Comparison of ENCODE assay signal across 8 mouse cellular contexts in genomic region chr16:96151551-96151950, GRCm38 (mm10). TPM values are rescaled to one million over a fixed set of nuclear protein-coding genes. Genes with fewer than 3 reads are reported as not detected.
A peak's percentile ranks its signal among the peaks of the same experiment; 100 is the strongest.
DNase-seq lines count a peak whose midpoint lies in the region; ATAC-seq and TF ChIP-seq lines count a peak whose summit lies in the region.

No protein-coding gene starts in this region.

- TF ChIP-seq CTCF in E14TG2a.4 (conservative IDR thresholded peaks at IDR 0.05; ENCODE audit: low read length), result peak; percentile 75

- no peaks in the 10 kb centered on the region for H3K27me3 ChIP-seq in E14TG2a.4 (ENCODE audit: insufficient read depth, low read length)
- H3K27me3 ChIP-seq in forebrain, embryonic 12.5 days, result no peaks in the 10 kb centered on the region
- H3K27me3 ChIP-seq in lung, embryonic 16.5 days (ENCODE audit: control insufficient read depth, insufficient read depth, low read depth, low read length), result no peaks in the 10 kb centered on the region

- ATAC-seq in forebrain, embryonic 12.5 days (ENCODE audit: low FRiP score), result peak; percentile 76
- ATAC-seq in lung, embryonic 16.5 days (ENCODE audit: low read depth), result peak; percentile 49; the same call in 1 of the 2 replicates

- DNase-seq in brain, adult 2 months (ENCODE audit: low read depth, low spot score), result peak; percentile 86
- peak; percentile 82 to 90 for DNase-seq in heart, postnatal 10 days
- DNase-seq in kidney, postnatal 36 days, result peak; percentile 72 to 93
- peak; percentile 39 for DNase-seq in retina, adult 2 months (ENCODE audit: low read depth, low spot score)
- peak; percentile 72 for DNase-seq in thymus, postnatal 25 days

- H3K36me3 ChIP-seq in E14TG2a.4 (ENCODE audit: insufficient read depth, low read length), result peaks cover 66% of the 10 kb centered on the region
- peaks cover 38% of the 10 kb centered on the region for H3K36me3 ChIP-seq in forebrain, embryonic 12.5 days (replicated peaks)
- no peaks in the 10 kb centered on the region for H3K36me3 ChIP-seq in lung, embryonic 16.5 days (ENCODE audit: control insufficient read depth, insufficient read depth, low read length)

- no peak overlapping the region for H3K4me3 ChIP-seq in E14TG2a.4 (replicated peaks; ENCODE audit: low read length)
- no peak overlapping the region for H3K4me3 ChIP-seq in forebrain, embryonic 12.5 days (replicated peaks)
- no peak overlapping the region for H3K4me3 ChIP-seq in lung, embryonic 16.5 days (ENCODE audit: low read length)

- no peak overlapping the region for H3K27ac ChIP-seq in forebrain, embryonic 12.5 days
- no peak overlapping the region for H3K27ac ChIP-seq in lung, embryonic 16.5 days (ENCODE audit: low read length)

- intact Hi-C loops in heart, postnatal 10 days (cut with DNase I), result loop anchor here (1.0 to 5.0 kb wide), 3 partner anchors 107 to 191 kb away; no protein-coding TSS in a partner anchor

- no peak overlapping the region for H3K9ac ChIP-seq in forebrain, embryonic 12.5 days
- no peak overlapping the region for H3K9ac ChIP-seq in lung, embryonic 16.5 days (ENCODE audit: low read length)

- H3K4me1 ChIP-seq in E14TG2a.4 (replicated peaks; ENCODE audit: low read depth, low read length), result peaks cover 93% of the 10 kb centered on the region
- peaks cover 7% of the 10 kb centered on the region for H3K4me1 ChIP-seq in forebrain, embryonic 12.5 days
- no peaks in the 10 kb centered on the region; the same call in 1 of the 2 replicates for H3K4me1 ChIP-seq in lung, embryonic 16.5 days (replicated peaks; ENCODE audit: control insufficient read depth, insufficient read depth, low read length)

- H3K9me3 ChIP-seq in E14TG2a.4 (ENCODE audit: low read length), result no peaks in the 10 kb centered on the region
- no peaks in the 10 kb centered on the region for H3K9me3 ChIP-seq in forebrain, embryonic 12.5 days
- no peaks in the 10 kb centered on the region for H3K9me3 ChIP-seq in lung, embryonic 16.5 days (ENCODE audit: control insufficient read depth, low read length)

- H3K4me2 ChIP-seq in forebrain, embryonic 12.5 days, result no peak overlapping the region
- no peak overlapping the region for H3K4me2 ChIP-seq in lung, embryonic 16.5 days (ENCODE audit: low read depth, low read length)

- 28% methylated on average over 9 of the region's 9 CpGs for WGBS in forebrain, embryonic 12.5 days
- 15% methylated on average over 9 of the region's 9 CpGs for WGBS in lung, embryonic 16.5 days

RNA-seq across cellular contexts. Expression of gene Wrb, which starts 6.3 kb away (rescaled TPM):
- polyA plus RNA-seq in forebrain, embryonic 12.5 days (2016; fragmentation: Nextera tagmentation; extraction: Ambion mirVana), result 116 and 127 TPM in 2 replicates
- total RNA-seq in heart, postnatal 10 days (2021), result 10 to 100 TPM; 12.8 to 18.2 TPM
- 42.0 and 42.2 TPM in 2 replicates for polyA plus RNA-seq in lung, embryonic 16.5 days (2015; fragmentation: Nextera tagmentation; extraction: Ambion mirVana)

RNA-seq across cellular contexts. Expression of gene Hmgn1, which starts 24.0 kb away (rescaled TPM):
- 799 and 857 TPM in 2 replicates for polyA plus RNA-seq in forebrain, embryonic 12.5 days (2016; fragmentation: Nextera tagmentation; extraction: Ambion mirVana)
- total RNA-seq in heart, postnatal 10 days (2021), result 100 to 1,000 TPM in 1 of 2 experiments, 10 to 100 TPM in 1; 94.6 to 120 TPM
- 506 and 671 TPM in 2 replicates for polyA plus RNA-seq in lung, embryonic 16.5 days (2015; fragmentation: Nextera tagmentation; extraction: Ambion mirVana)

RNA-seq across cellular contexts. Expression of gene Lca5l, which starts 40.5 kb away (rescaled TPM):
- polyA plus RNA-seq in forebrain, embryonic 12.5 days (2016; fragmentation: Nextera tagmentation; extraction: Ambion mirVana), result 1.3 and 1.6 TPM in 2 replicates
- 1 to 10 TPM; 1.3 to 1.4 TPM for total RNA-seq in heart, postnatal 10 days (2021)
- polyA plus RNA-seq in lung, embryonic 16.5 days (2015; fragmentation: Nextera tagmentation; extraction: Ambion mirVana), result 0.93 and 0.96 TPM in 2 replicates

RNA-seq across cellular contexts. Expression of gene Sh3bgr, which starts 48.7 kb away (rescaled TPM):
- polyA plus RNA-seq in forebrain, embryonic 12.5 days (2016; fragmentation: Nextera tagmentation; extraction: Ambion mirVana), result 0.59 and 1.6 TPM in 2 replicates
- 100 to 1,000 TPM; 593 to 606 TPM for total RNA-seq in heart, postnatal 10 days (2021)
- 16.4 and 20.7 TPM in 2 replicates for polyA plus RNA-seq in lung, embryonic 16.5 days (2015; fragmentation: Nextera tagmentation; extraction: Ambion mirVana)
